Mouse (Mus musculus): ENCODE data around the gene Gpr65.

DNA sequence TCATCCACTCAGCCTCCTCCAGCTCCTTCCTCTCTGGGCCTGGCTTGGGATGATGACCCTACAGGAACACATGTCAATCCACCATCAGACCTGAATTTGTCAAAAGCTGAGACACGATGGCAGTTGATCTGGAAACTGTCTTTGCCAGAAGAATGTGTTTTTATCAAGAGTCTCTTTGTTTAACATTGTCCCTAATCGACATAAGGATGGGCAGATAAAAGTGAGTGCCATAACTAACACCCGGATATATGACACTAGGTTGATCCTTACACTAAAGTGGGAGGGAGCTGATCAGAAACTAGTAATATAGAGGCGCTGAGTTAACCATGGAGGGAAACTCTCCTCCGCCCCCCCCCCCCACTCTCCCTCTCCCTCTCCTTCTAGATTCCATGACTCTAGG is 33.5 kb downstream of the Gpr65 start:
- TF ChIP-seq CTCF (IDR thresholded peaks at IDR 0.05 in 2 of 3, conservative IDR thresholded peaks at IDR 0.05 in 1 of 3; ENCODE audit: control insufficient read depth in 1 of 3, insufficient read depth in 1 of 3, low read depth in 2 of 3, low read length in 3 of 3, poor library complexity in 1 of 3, severe bottlenecking in 1 of 3) (no peak), EP300 (IDR thresholded peaks at IDR 0.05; ENCODE audit: low read depth in 1 of 2, low read length in 2 of 2) (no peak)
